Mouse (Mus musculus) left cerebral cortex, adult 6 months (tissue): ENCODE data around the gene Ccl1. TPM values are rescaled to one million over a fixed set of nuclear protein-coding genes. Genes with fewer than 3 reads are reported as not detected.

Experiments
- long read RNA-seq, 2 experiments: library from polyadenylated mRNA; unstranded; transcript quantifications; one replicate each; pipeline ENCODE4 v2.0.0; 2019 to 2020
- polyA plus RNA-seq: library from polyadenylated mRNA; unstranded; fragments of <200 nt; fragmentation: Nextera tagmentation; gene quantifications from 2 replicates; pipeline ENCODE4 v1.2.3, GENCODE M21; 2021

The Ccl1 gene
- polyA plus RNA-seq, result not detected in 2 replicates
- long read RNA-seq, experiment 1, result 0 reads
- long read RNA-seq, experiment 2, result 0 reads

DNA sequence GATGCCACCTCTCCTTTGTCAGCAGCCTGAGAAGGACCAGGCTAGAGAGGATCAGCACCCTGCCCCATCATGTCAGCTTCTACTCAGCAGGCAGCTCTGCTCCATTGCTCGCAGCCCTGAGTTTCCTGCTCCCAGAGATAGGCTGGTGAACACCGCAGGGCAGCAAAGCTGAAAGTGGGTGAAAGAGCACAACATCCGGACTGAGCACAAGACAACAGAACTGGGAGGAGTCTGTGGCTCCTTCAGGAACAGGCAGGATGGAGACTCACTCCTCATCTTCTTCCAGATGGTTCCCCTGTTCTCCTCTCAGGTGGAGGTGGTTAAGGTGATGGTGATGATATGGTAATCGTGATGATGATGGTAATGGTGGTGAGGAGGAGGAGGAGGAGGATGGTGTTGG is at the start of gene Ccl1:
Ccl1 (minus strand) TSS at position 101 of the 400 bp plus-strand sequence.

Other genes with a start within 250 kb of the Ccl1 start
- gene Ccl11, start 247.9 kb downstream of the Ccl1 start, polyA plus RNA-seq, result 0.18 TPM in 1 of 2 replicates, not detected in the other
- gene Ccl12, start 203.8 kb downstream of the Ccl1 start, polyA plus RNA-seq, result 5.5 and 8.7 TPM in 2 replicates
- 1.3 TPM in 1 of 2 replicates, not detected in the other for gene Ccl8, start 190.5 kb downstream of the Ccl1 start, polyA plus RNA-seq
- gene Tmem132e, start 83.2 kb upstream of the Ccl1 start, polyA plus RNA-seq, result 3.0 and 3.5 TPM in 2 replicates